In the genomic region with DNA sequence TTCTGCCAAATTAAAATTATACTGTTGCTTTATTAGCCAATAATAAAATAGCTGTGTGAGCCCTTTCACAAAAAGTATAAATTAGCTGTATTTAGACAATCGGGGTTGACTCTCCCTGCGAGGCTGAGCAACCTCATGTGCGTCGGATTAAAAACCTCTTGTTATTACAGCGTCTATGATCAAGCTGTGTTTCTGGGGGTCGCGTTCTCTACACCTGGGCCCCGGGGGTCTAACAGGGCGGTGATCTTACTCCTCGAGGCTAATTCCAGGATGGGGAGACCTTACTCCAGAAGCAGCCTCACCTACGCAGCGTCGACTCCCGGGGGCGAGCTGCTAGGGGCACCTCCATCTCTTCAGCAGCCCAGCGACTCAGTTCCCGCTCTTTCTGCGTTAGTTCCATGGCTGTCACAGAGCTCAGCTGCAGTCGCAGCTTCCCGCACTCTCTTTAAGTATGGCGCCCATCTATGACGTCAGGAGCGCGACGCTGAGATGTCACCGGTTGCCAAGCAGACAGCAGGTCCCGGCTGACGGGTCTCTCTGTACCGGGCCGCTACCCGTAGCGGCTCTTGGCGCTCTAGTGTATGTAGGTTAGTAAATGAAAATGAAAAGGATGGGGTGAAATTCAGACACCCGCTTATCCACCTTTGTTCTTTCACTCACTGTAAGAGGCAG, we compare ENCODE assay signal across 8 mouse cellular contexts. TPM values are rescaled to one million over a fixed set of nuclear protein-coding genes. Genes with fewer than 3 reads are reported as not detected.
DNase-seq lines count a peak whose midpoint lies in the region; TF ChIP-seq lines count a peak whose summit lies in the region.

A gene (minus strand): TSS at position 466 of the 672 bp plus-strand sequence.

- peaks cover 2% of the 10 kb centered on the region for H3K27me3 ChIP-seq in megakaryocyte, embryonic 14.5 days (replicated peaks)

- peak; percentile 66 for DNase-seq in WW6 (ENCODE audit: low read depth, low spot score)
- DNase-seq in cerebellum, postnatal 4 days (ENCODE audit: low spot score in 2 of 2): peak; percentile 81 to 93
- peak; percentile 91 for DNase-seq in gastrocnemius, adult 2 months
- DNase-seq in hindlimb bud, embryonic 11.5 days (ENCODE audit: extremely low spot score, low read depth, low spot score): peak; percentile 87
- peak; percentile 78 to 90 for DNase-seq in left cerebral cortex, adult 8-10 months (ENCODE audit: low spot score in 2 of 2)
- DNase-seq in right cerebral cortex, postnatal 10 days (ENCODE audit: low spot score in 2 of 2): peak; percentile 96
- DNase-seq in urinary bladder, postnatal 25 days (ENCODE audit: low spot score): peak; percentile 87

- no peak for TF ChIP-seq CTCF in gastrocnemius, adult 2 months (IDR thresholded peaks at IDR 0.05)

- H3K4me1 ChIP-seq in megakaryocyte, embryonic 14.5 days: peaks cover 15% of the 10 kb centered on the region

- no peaks in the 10 kb centered on the region for H3K9me3 ChIP-seq in megakaryocyte, embryonic 14.5 days

- intact Hi-C loops in gastrocnemius, adult 2 months (cut with DNase I): no loop called here

- H3K27ac ChIP-seq in gastrocnemius, adult 2 months: peak within 1 kb of the TSS; percentile 83

- peak within 1 kb of the TSS; percentile 81 for H3K4me3 ChIP-seq in gastrocnemius, adult 2 months
- H3K4me3 ChIP-seq in megakaryocyte, embryonic 14.5 days (replicated peaks): peak within 1 kb of the TSS; percentile 96

- peaks cover 35% of the 10 kb centered on the region for H3K36me3 ChIP-seq in megakaryocyte, embryonic 14.5 days (replicated peaks; ENCODE audit: low read length)

RNA-seq across cellular contexts. Expression of the gene that starts here (rescaled TPM):
- 1 to 10 TPM; 3.7 to 4.2 TPM for total RNA-seq in gastrocnemius, adult 2 months (2021)
- total RNA-seq in left cerebral cortex, adult 8-10 months (2022): 1 to 10 TPM; 5.6 to 9.1 (median 7.3) TPM
- 2.3 and 13.7 TPM in 2 replicates for polyA plus RNA-seq in megakaryocyte, embryonic 14.5 days (2012; ENCODE audit: insufficient read depth, low replicate concordance)

Comparison
In these comparisons a context has a peak if more than half of its experiments do, and no peak if none do; other contexts are left out.
1. Peak in every context shown above with its lines: DNase-seq, H3K4me3 ChIP-seq and H3K27ac ChIP-seq.